Mouse (Mus musculus) kidney, adult 2 months (tissue): Measurements from ENCODE around the gene Meig1.

Experiments used
- CTCF ChIP-seq: fragments of 200-500 bp; conservative IDR thresholded peaks from 2 replicates; pipeline ENCODE4 v1.5.1; 2011; ENCODE audit warnings: low read depth, mild to moderate bottlenecking, control low read depth, low read length, moderate library complexity, mixed read lengths; ENCODE audit not compliant: insufficient read depth, insufficient read length
- POLR2A ChIP-seq: fragments of 200-500 bp; IDR thresholded peaks from one replicate; pipeline ENCODE4 v1.6.1; 2011; ENCODE audit warnings: low read depth, low read length, control low read depth

DNA sequence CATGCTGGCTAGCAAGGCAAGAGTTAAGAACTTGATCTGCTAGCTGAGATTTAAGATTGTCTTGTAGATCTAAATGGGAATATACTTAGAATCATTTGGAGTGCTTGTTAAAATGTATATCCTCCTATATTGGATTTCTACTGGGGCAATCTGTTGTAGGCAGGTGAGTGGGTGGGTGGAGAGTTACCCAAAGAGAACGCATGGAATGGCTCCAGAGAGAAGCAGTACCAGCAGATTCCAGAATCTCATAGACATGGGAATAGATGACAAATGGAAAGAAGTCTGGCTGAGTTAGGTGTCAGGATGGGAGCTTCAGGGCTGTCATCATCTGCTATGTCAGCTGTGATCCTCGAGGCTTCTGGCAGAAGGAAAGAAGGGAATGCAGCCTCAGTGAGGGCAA, 27.0 kb upstream of the Meig1 start:
- TF ChIP-seq POLR2A (no peak), CTCF (no peak)
